Mouse (Mus musculus): ENCODE measurements around the gene 1600015I10Rik.
"Not testable (repeated sequence)": the region's sequence is repeated elsewhere in the genome, so short reads cannot be mapped to it uniquely, and the experiment has no call there.

GRCm38 (mm10) chr6:48901316-48901715, 28.4 kb upstream of the 1600015I10Rik start:
- not testable (repeated sequence) for TF ChIP-seq CTCF (IDR thresholded peaks at IDR 0.05); POLR2A (IDR thresholded peaks at IDR 0.05; ENCODE audit: insufficient read depth, low read depth, low read length)
